Mouse (Mus musculus): ENCODE measurements at regions not wholly inside any gene's neighbourhood (a gene's known extent, or its start where the extent isn't known, plus 50 kb on each side); places are given as distances from the start of the nearest gene placed in this dataset.

GRCm38 (mm10) chr3:22007736-22008135, 68.7 kb upstream of the Tbl1xr1 start:
- TF ChIP-seq CHD2 (IDR thresholded peaks at IDR 0.05; ENCODE audit: low read length) (no peak), JUN (IDR thresholded peaks at IDR 0.05; ENCODE audit: insufficient read depth, low read depth, low read length) (no peak), GABPA (IDR thresholded peaks at IDR 0.05; ENCODE audit: insufficient replicate concordance, low read depth, low read length) (no peak)
- H3K27me3 ChIP-seq (replicated peaks), result no peaks in the 10 kb centered on the region
- no peaks in the 10 kb centered on the region for H3K9me3 ChIP-seq (replicated peaks; ENCODE audit: low read length)
- dilution Hi-C loops (cut with MboI; ENCODE audit: extremely low pct_ligation_motif_present, extremely low pct_unique_long_range_greater_than_20kb, low sequenced_read_pairs), result no loop called here
- in situ Hi-C loops (cut with MboI; ENCODE audit: low pct_ligation_motif_present, low pct_unique_long_range_greater_than_20kb, low sequenced_read_pairs), result no loop called here
- no peaks in the 10 kb centered on the region for H3K36me3 ChIP-seq (replicated peaks in 1 of 2; ENCODE audit: control insufficient read depth in 1 of 2, insufficient read depth in 1 of 2, low read length in 1 of 2)
- DNase-seq (ENCODE audit: extremely low read depth), result no peak
- H3K9ac ChIP-seq (ENCODE audit: insufficient read depth, low read depth), result no peak overlapping the region
- H3K4me1 ChIP-seq (ENCODE audit: control insufficient read depth in 1 of 2, insufficient read depth in 2 of 2), result 0 out of 4 replicates have a peak, but pooled peaks cover 0 to 4% of the 10 kb centered on the region in 2 experiments
- no peaks in the 10 kb centered on the region for H3K79me2 ChIP-seq (replicated peaks; ENCODE audit: control insufficient read depth, extremely low read depth, insufficient read depth, poor library complexity, severe bottlenecking)
- no peak overlapping the region for H3K27ac ChIP-seq (ENCODE audit: insufficient read depth, low read depth)
- H3K4me2 ChIP-seq (ENCODE audit: insufficient read depth, low read depth, poor library complexity, severe bottlenecking), result no peak overlapping the region
- no peak overlapping the region for H3K4me3 ChIP-seq (replicated peaks in 1 of 3; ENCODE audit: low read depth in 2 of 3, low read length in 2 of 3, poor library complexity in 1 of 3)

GRCm38 (mm10) chr3:22008432-22008831, 68.0 kb upstream of the Tbl1xr1 start:
- no peak for TF ChIP-seq KAT2A (IDR thresholded peaks at IDR 0.05; ENCODE audit: insufficient replicate concordance, low read length)
- no peak for TF ChIP-seq SMC3 (IDR thresholded peaks at IDR 0.05; ENCODE audit: low read depth, low read length)
- TF ChIP-seq CHD2 (IDR thresholded peaks at IDR 0.05; ENCODE audit: low read length), result no peak
- TF ChIP-seq SIN3A (IDR thresholded peaks at IDR 0.05; ENCODE audit: low read length), result no peak
- TF ChIP-seq MAZ (IDR thresholded peaks at IDR 0.05; ENCODE audit: low read depth, low read length), result no peak
- TF ChIP-seq USF2 (conservative IDR thresholded peaks at IDR 0.05; ENCODE audit: low read depth, low read length), result no peak
- no peak for TF ChIP-seq MAFK (IDR thresholded peaks at IDR 0.05; ENCODE audit: insufficient replicate concordance, low read length)
- no peak for TF ChIP-seq UBTF (IDR thresholded peaks at IDR 0.05; ENCODE audit: low read depth, low read length)
- no peak for TF ChIP-seq GABPA (IDR thresholded peaks at IDR 0.05; ENCODE audit: insufficient replicate concordance, low read depth, low read length)
- TF ChIP-seq JUND (conservative IDR thresholded peaks at IDR 0.05; ENCODE audit: low read depth, low read length), result no peak
- TF ChIP-seq NELFE (IDR thresholded peaks at IDR 0.05; ENCODE audit: low read depth, low read length), result no peak
- TF ChIP-seq ELF1 (IDR thresholded peaks at IDR 0.05; ENCODE audit: low read depth, low read length), result no peak
- TF ChIP-seq POLR2AphosphoS2 (IDR thresholded peaks at IDR 0.05; ENCODE audit: low read depth, low read length), result no peak
- no peak for TF ChIP-seq MEF2A (IDR thresholded peaks at IDR 0.05; ENCODE audit: borderline replicate concordance, low read depth, low read length)
- TF ChIP-seq E2F4 (IDR thresholded peaks at IDR 0.05; ENCODE audit: insufficient replicate concordance, low read depth, low read length), result no peak
- TF ChIP-seq BHLHE40 (IDR thresholded peaks at IDR 0.05; ENCODE audit: low read depth, low read length), result no peak
- 0 out of 4 replicates have a peak, but pooled peaks cover 0 to 4% of the 10 kb centered on the region in 2 experiments for H3K4me1 ChIP-seq (ENCODE audit: control insufficient read depth in 1 of 2, insufficient read depth in 2 of 2)
- no peak overlapping the region for H3K4me2 ChIP-seq (ENCODE audit: insufficient read depth, low read depth, poor library complexity, severe bottlenecking)
- dilution Hi-C loops (cut with MboI; ENCODE audit: extremely low pct_ligation_motif_present, extremely low pct_unique_long_range_greater_than_20kb, low sequenced_read_pairs) (no loop called here), in situ Hi-C loops (cut with MboI; ENCODE audit: low pct_ligation_motif_present, low pct_unique_long_range_greater_than_20kb, low sequenced_read_pairs) (no loop called here)
- no peak overlapping the region for H3K4me3 ChIP-seq (replicated peaks in 1 of 3; ENCODE audit: low read depth in 2 of 3, low read length in 2 of 3, poor library complexity in 1 of 3)
- H3K36me3 ChIP-seq (replicated peaks in 1 of 2; ENCODE audit: control insufficient read depth in 1 of 2, insufficient read depth in 1 of 2, low read length in 1 of 2), result no peaks in the 10 kb centered on the region
- H3K27ac ChIP-seq (ENCODE audit: insufficient read depth, low read depth), result no peak overlapping the region
- no peak for DNase-seq (ENCODE audit: extremely low read depth)
- H3K9ac ChIP-seq (ENCODE audit: insufficient read depth, low read depth), result no peak overlapping the region
- H3K9me3 ChIP-seq (replicated peaks; ENCODE audit: low read length), result no peaks in the 10 kb centered on the region
- H3K79me2 ChIP-seq (replicated peaks; ENCODE audit: control insufficient read depth, extremely low read depth, insufficient read depth, poor library complexity, severe bottlenecking), result no peaks in the 10 kb centered on the region
- no peaks in the 10 kb centered on the region for H3K27me3 ChIP-seq (replicated peaks)

Data from CH12.LX (cell line).